Comparison of ENCODE assay signal across 10 mouse cellular contexts in genomic region chr5:46791051-46791450, GRCm38 (mm10).
A peak's percentile ranks its signal among the peaks of the same experiment; 100 is the strongest.
DNase-seq lines count a peak whose midpoint lies in the region; ATAC-seq and TF ChIP-seq lines count a peak whose summit lies in the region.
"Had no signal": no experiment of that assay in that cellular context is flagged by ENCODE, and none has a peak within 500 bp of the region (broad histone marks: within the 10 kb centered on the region; RNA-seq: fewer than 3 reads in every experiment).

No protein-coding gene starts in this region.

- no peak for TF ChIP-seq EP300 in heart, adult 2 months (IDR thresholded peaks at IDR 0.05; ENCODE audit: insufficient read depth, low read depth, low read length)
- TF ChIP-seq EP300 in lung, postnatal 0 days (IDR thresholded peaks at IDR 0.05), result 0 out of 2 replicates have a peak, but pooled peaks have one; percentile 12

- intact Hi-C loops in heart, adult 2 months (cut with DNase I), result no loop called here

- H3K79me2 ChIP-seq in heart, adult 2 months (replicated peaks; ENCODE audit: control insufficient read depth, insufficient read depth, low read length), result no peaks in the 10 kb centered on the region

- H3K36me3 ChIP-seq in heart, embryonic 10.5 days, result no peaks in the 10 kb centered on the region
- H3K36me3 ChIP-seq in heart, adult 2 months (ENCODE audit: control insufficient read depth, insufficient read depth, low read length), result no peaks in the 10 kb centered on the region
- H3K36me3 ChIP-seq in kidney, embryonic 15.5 days, result no peaks in the 10 kb centered on the region
- no peaks in the 10 kb centered on the region for H3K36me3 ChIP-seq in lung, postnatal 0 days (ENCODE audit: insufficient read depth, low read length)

- no peak overlapping the region for H3K4me2 ChIP-seq in kidney, embryonic 15.5 days
- H3K4me2 ChIP-seq in lung, postnatal 0 days (replicated peaks; ENCODE audit: low read depth, low read length), result no peak overlapping the region

- peak overlapping the region; percentile 64; the same call in 1 of the 2 replicates for H3K27ac ChIP-seq in heart, embryonic 10.5 days
- no peak overlapping the region for H3K27ac ChIP-seq in heart, adult 2 months
- peak overlapping the region; percentile 78 for H3K27ac ChIP-seq in kidney, embryonic 15.5 days
- peak overlapping the region; percentile 94 for H3K27ac ChIP-seq in embryonic fibroblast, embryonic 13.5 days (ENCODE audit: insufficient read depth, low read length)
- H3K27ac ChIP-seq in lung, postnatal 0 days (ENCODE audit: low read length), result 0 out of 2 replicates have a peak overlapping the region, but pooled peaks have one; percentile 10

- TF ChIP-seq POLR2A in heart, adult 2 months (IDR thresholded peaks at IDR 0.05; ENCODE audit: insufficient read depth, low read depth, low read length), result no peak
- no peak for TF ChIP-seq POLR2A in embryonic fibroblast, embryonic 13.5 days (IDR thresholded peaks at IDR 0.05; ENCODE audit: low read depth, low read length)

- peaks cover 9% of the 10 kb centered on the region; the same call in 1 of the 2 replicates for H3K4me1 ChIP-seq in heart, embryonic 10.5 days
- no peaks in the 10 kb centered on the region for H3K4me1 ChIP-seq in heart, adult 2 months (ENCODE audit: control insufficient read depth, insufficient read depth, low read length)
- H3K4me1 ChIP-seq in kidney, embryonic 15.5 days, result no peaks in the 10 kb centered on the region
- peaks cover 7% of the 10 kb centered on the region; the same call in 1 of the 2 replicates for H3K4me1 ChIP-seq in embryonic fibroblast, embryonic 13.5 days (ENCODE audit: control insufficient read depth, insufficient read depth, low read length)
- H3K4me1 ChIP-seq in lung, postnatal 0 days (ENCODE audit: insufficient read depth, low read depth, low read length), result peaks cover 6% of the 10 kb centered on the region; the same call in 1 of the 2 replicates

- no peaks in the 10 kb centered on the region for H3K9me3 ChIP-seq in heart, embryonic 10.5 days
- no peaks in the 10 kb centered on the region for H3K9me3 ChIP-seq in kidney, embryonic 15.5 days (replicated peaks)
- H3K9me3 ChIP-seq in lung, postnatal 0 days (ENCODE audit: low read length), result no peaks in the 10 kb centered on the region

- DNase-seq in heart, embryonic 10.5 days (ENCODE audit: low spot score), result no peak
- no peak for DNase-seq in heart, adult 2 months
- DNase-seq in kidney, adult 18-20 months, result no peak
- peak; percentile 34 for DNase-seq in lung, postnatal 0 days (ENCODE audit: low spot score)
- no peak for DNase-seq in frontal cortex, postnatal 10 days (ENCODE audit: low spot score in 2 of 2)
- no peak for DNase-seq in ovary, postnatal 10 days (ENCODE audit: low spot score)
- DNase-seq: left cerebral cortex, postnatal 4 days had no signal

- H3K4me3 ChIP-seq in heart, embryonic 10.5 days, result no peak overlapping the region
- H3K4me3 ChIP-seq in heart, adult 2 months, result no peak overlapping the region
- H3K4me3 ChIP-seq in kidney, embryonic 15.5 days (replicated peaks), result no peak overlapping the region
- H3K4me3 ChIP-seq in embryonic fibroblast, embryonic 13.5 days (ENCODE audit: insufficient read depth, low read length), result no peak overlapping the region
- H3K4me3 ChIP-seq in lung, postnatal 0 days (ENCODE audit: low read depth, low read length), result no peak overlapping the region

- no peak for TF ChIP-seq CTCF in heart, adult 2 months (IDR thresholded peaks at IDR 0.05)
- TF ChIP-seq CTCF in embryonic fibroblast, embryonic 13.5 days (IDR thresholded peaks at IDR 0.05; ENCODE audit: borderline replicate concordance, insufficient read depth, low read length), result no peak
- TF ChIP-seq CTCF in lung, postnatal 0 days (IDR thresholded peaks at IDR 0.05), result no peak

- H3K27me3 ChIP-seq in heart, embryonic 10.5 days (ENCODE audit: insufficient read depth, poor library complexity, severe bottlenecking), result no peaks in the 10 kb centered on the region
- H3K27me3 ChIP-seq in heart, adult 2 months (ENCODE audit: control insufficient read depth, insufficient read depth, low read length), result no peaks in the 10 kb centered on the region
- no peaks in the 10 kb centered on the region for H3K27me3 ChIP-seq in kidney, embryonic 15.5 days
- no peaks in the 10 kb centered on the region for H3K27me3 ChIP-seq in lung, postnatal 0 days (replicated peaks; ENCODE audit: insufficient read depth, low read length)

- 36% methylated on average over 3 of the region's 3 CpGs for WGBS in heart, embryonic 10.5 days
- 35% methylated on average over 3 of the region's 3 CpGs for WGBS in heart, adult 2 months
- WGBS in kidney, embryonic 15.5 days, result 36% methylated on average over 3 of the region's 3 CpGs
- 18% methylated on average over 3 of the region's 3 CpGs for WGBS in lung, postnatal 0 days

- ATAC-seq in kidney, embryonic 15.5 days (replicated peaks; ENCODE audit: low FRiP score), result 0 out of 2 replicates have a peak, but pooled peaks have one; percentile 25
- peak; percentile 76; the same call in 1 of the 2 replicates for ATAC-seq in lung, postnatal 0 days
- ATAC-seq: midbrain, embryonic 16.5 days had no signal

- H3K9ac ChIP-seq in heart, adult 2 months (ENCODE audit: low read depth, low read length), result no peak overlapping the region
- H3K9ac ChIP-seq in kidney, embryonic 15.5 days, result no peak overlapping the region
- H3K9ac ChIP-seq in lung, postnatal 0 days (replicated peaks; ENCODE audit: low read depth), result no peak overlapping the region
